Mouse (Mus musculus): Measurements from ENCODE around the gene Mms19. TPM values are rescaled to one million over a fixed set of nuclear protein-coding genes. Genes with fewer than 3 reads are reported as not detected.

The Mms19 gene
- total RNA-seq, 2 experiments from 2014 or later, result 38.4 to 51.1 TPM

DNA sequence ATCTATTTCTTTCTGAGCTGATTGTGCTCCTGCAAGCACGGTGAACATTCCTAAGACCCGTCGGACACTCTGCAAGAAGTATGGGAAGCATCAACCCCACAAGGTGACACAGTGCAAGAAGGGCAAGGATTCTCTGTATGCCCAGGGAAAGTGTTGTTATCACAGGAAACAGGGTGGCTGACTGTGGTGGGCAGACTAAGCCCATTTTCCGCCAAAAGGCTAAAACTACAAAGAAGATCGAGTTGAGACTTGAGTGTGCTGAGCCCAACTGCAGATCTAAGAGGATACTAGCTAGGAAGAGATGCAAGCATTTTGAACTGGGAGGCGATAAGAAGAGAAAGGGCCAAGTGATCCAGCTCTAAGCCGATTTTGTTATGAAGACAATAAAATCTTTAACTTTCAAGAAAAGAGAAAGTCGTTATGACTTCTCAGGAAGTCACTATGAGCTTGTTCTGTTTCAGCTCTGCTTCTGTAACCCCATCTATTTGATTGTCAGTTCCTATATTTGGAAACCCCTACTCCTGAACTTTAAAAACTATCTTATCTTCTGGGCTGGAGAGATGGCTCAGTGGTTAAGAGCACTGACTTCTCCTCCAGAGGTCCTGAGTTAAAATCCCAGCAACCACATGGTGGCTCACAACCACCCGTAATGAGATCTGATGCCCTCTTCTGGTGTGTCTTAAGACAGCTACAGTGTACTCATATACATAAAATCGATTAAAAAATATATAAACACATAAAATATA, 77.9 kb downstream of the Mms19 start:
- DNase-seq, result no peak

DNA sequence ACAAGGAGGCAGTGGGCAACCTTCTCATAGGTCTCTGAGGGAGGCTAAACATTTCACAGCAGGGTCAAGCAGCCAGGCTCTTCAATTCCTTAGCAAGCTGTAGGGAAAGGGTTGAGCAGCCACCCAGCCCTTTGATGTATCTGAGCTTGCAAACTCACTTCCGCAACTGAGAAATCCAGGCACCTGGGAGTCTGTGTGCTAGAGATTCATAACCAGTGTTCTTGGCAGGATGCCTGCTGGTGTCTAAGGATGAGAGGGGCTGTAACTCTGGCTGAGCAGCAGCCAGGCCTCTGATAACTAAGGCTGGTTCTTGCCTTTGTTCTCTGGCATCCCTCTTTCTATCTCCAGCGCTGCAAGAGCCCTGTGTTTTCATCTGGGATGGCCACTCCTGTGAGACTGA, 79.3 kb downstream of the Mms19 start:
- no peak for DNase-seq
- intact Hi-C loops (cut with DNase I), result no loop called here

More for the DNA sequence above, 77.9 kb downstream of the Mms19 start:
- intact Hi-C loops (cut with DNase I), result no loop called here

- DNase-seq, result no peak
- intact Hi-C loops (cut with DNase I), result no loop called here
These were observed 80.4 kb downstream of the Mms19 start for GRCm38 (mm10) chr19:41900495-41901090.

- intact Hi-C loops (cut with DNase I), result no loop called here
- peak; percentile 18 for DNase-seq
These were observed 82.1 kb downstream of the Mms19 start for GRCm38 (mm10) chr19:41898860-41899259.

- no peak for DNase-seq
- intact Hi-C loops (cut with DNase I), result no loop called here
These were observed 84.6 kb downstream of the Mms19 start for GRCm38 (mm10) chr19:41896319-41896711.

- DNase-seq, result peak; percentile 64
- intact Hi-C loops (cut with DNase I), result no loop called here
These were observed 85.3 kb downstream of the Mms19 start, which contains the start of gene Rrp12 for GRCm38 (mm10) chr19:41895460-41896318. Gene Rrp12, minus strand, starts transcription at chr19:41896173.

DNA sequence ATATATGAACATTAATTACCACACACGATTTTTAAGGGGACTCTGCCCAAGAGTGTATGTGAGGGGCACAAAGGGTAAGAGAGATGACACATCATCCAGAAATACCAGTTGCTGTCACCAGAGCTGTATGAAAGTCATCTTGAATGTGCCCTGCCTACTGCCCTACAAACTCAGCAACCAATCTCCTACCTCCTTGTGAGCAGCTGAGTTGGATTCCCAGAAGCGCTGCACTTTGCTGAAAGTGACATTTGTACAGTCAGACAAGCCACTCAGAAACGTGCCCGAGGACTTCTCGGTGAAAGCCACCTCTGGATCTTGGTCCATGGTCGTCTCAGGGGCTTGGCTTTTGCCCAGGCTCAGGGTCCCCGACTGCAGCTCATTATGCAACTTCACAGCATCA, 86.0 kb downstream of the Mms19 start:
- DNase-seq, result no peak
- intact Hi-C loops (cut with DNase I), result no loop called here

Other genes with a start within 250 kb of the Mms19 start
- gene Slit1, start 237.5 kb downstream of the Mms19 start, total RNA-seq (2021), result 10 to 100 TPM; 56.8 to 70.8 TPM
- gene Arhgap19, start 179.1 kb downstream of the Mms19 start, total RNA-seq (2021), result 1 to 10 TPM; 4.2 to 4.3 TPM
- gene Frat1, start 151.2 kb downstream of the Mms19 start, total RNA-seq (2021), result 10 to 100 TPM; 20.4 to 21.7 TPM
- 10 to 100 TPM; 13.3 to 14.1 TPM for gene Frat2, start 133.0 kb downstream of the Mms19 start, total RNA-seq (2021)
- gene Rrp12, start 85.0 kb downstream of the Mms19 start, total RNA-seq (2021), result 10 to 100 TPM; 33.0 to 33.5 TPM
- gene Pgam1, start 69.2 kb downstream of the Mms19 start, total RNA-seq (2021), result 100 to 1,000 TPM; 288 to 313 TPM
- 10 to 100 TPM; 30.8 to 36.8 TPM for gene Exosc1, start 47.7 kb downstream of the Mms19 start, total RNA-seq (2021)
- gene Zdhhc16, start 47.7 kb downstream of the Mms19 start, total RNA-seq (2021), result 10 to 100 TPM; 67.6 to 72.9 TPM
- 10 to 100 TPM; 12.7 to 13.5 TPM for gene Ubtd1, start 606 bp upstream of the Mms19 start, total RNA-seq (2021)
- not detected for gene Ankrd2, start 54.8 kb upstream of the Mms19 start, total RNA-seq (2021)
- gene Hoga1, start 64.5 kb upstream of the Mms19 start, total RNA-seq (2021), result 10 to 100 TPM in 1 of 2 experiments, 1 to 10 TPM in 1; 9.0 to 10.2 TPM
- gene 4933411K16Rik, start 71.1 kb upstream of the Mms19 start, total RNA-seq (2021), result 1 to 10 TPM; 2.2 to 2.6 TPM
- 100 to 1,000 TPM; 108 to 113 TPM for gene Morn4, start 105.2 kb upstream of the Mms19 start, total RNA-seq (2021)
- 10 to 100 TPM; 39.5 TPM for gene Pi4k2a, start 109.3 kb upstream of the Mms19 start, total RNA-seq (2021)
- gene Avpi1, start 147.9 kb upstream of the Mms19 start, total RNA-seq (2021), result 1 to 10 TPM; 7.4 to 8.5 TPM
- gene Marveld1, start 166.2 kb upstream of the Mms19 start, total RNA-seq (2021), result 10 to 100 TPM; 12.5 to 14.7 TPM
- 10 to 100 TPM; 94.5 to 96.4 TPM for gene Zfyve27, start 182.8 kb upstream of the Mms19 start, total RNA-seq (2021)
- gene Sfrp5, start 221.1 kb upstream of the Mms19 start, total RNA-seq (2021), result 1 to 10 TPM in 1 of 2 experiments, under 1 TPM in 1; 0.92 to 1.6 TPM